Mouse (Mus musculus): ENCODE results near the gene Fxyd6. TPM values are rescaled to one million over a fixed set of nuclear protein-coding genes. Genes with fewer than 3 reads are reported as not detected.

Fxyd6 gene
- polyA plus RNA-seq, 1 experiment from 2014 or later = 559 TPM

Other genes with a start within 250 kb of the Fxyd6 start
- gene Scn4b, start 231.8 kb upstream of the Fxyd6 start, polyA plus RNA-seq (2015; fragmentation: Nextera tagmentation; extraction: Ambion mirVana) = 0.24 and 0.27 TPM in 2 replicates
- gene BC049352, start 188.2 kb upstream of the Fxyd6 start, polyA plus RNA-seq (2015; fragmentation: Nextera tagmentation; extraction: Ambion mirVana) = 0.14 and 0.38 TPM in 2 replicates
- gene Tmprss4, start 166.1 kb upstream of the Fxyd6 start, polyA plus RNA-seq (2015; fragmentation: Nextera tagmentation; extraction: Ambion mirVana) = not detected in 2 replicates
- 0.52 TPM in 2 replicates for gene Il10ra, start 101.0 kb upstream of the Fxyd6 start, polyA plus RNA-seq (2015; fragmentation: Nextera tagmentation; extraction: Ambion mirVana)
- gene Tmprss13, start 51.1 kb upstream of the Fxyd6 start, polyA plus RNA-seq (2015; fragmentation: Nextera tagmentation; extraction: Ambion mirVana) = 0.10 TPM in 1 of 2 replicates, not detected in the other
- gene Fxyd2, start 29.5 kb downstream of the Fxyd6 start, polyA plus RNA-seq (2015; fragmentation: Nextera tagmentation; extraction: Ambion mirVana) = 6.6 and 8.7 TPM in 2 replicates
- 27.9 and 28.0 TPM in 2 replicates for gene Dscaml1, start 56.4 kb downstream of the Fxyd6 start, polyA plus RNA-seq (2015; fragmentation: Nextera tagmentation; extraction: Ambion mirVana)

All from forebrain, embryonic 16.5 days (tissue).